Mouse (Mus musculus) kidney, adult 2 months (tissue): ENCODE measurements around the gene Nmur1. TPM values are rescaled to one million over a fixed set of nuclear protein-coding genes. Genes with fewer than 3 reads are reported as not detected.

ENCODE experiments used
- DNase-seq: peaks from one replicate; pipeline ENCODE4 v3.0.0; 2021
- H3K27ac ChIP-seq: fragments of 200-500 bp; 2 replicates; pipeline ENCODE4 v1.5.1; 2012; ENCODE audit warnings: low read depth, low read length, control low read depth, inconsistent platforms; ENCODE audit not compliant: insufficient read depth
- H3K27me3 ChIP-seq: fragments of 200-500 bp; replicated peaks from 2 replicates; pipeline ENCODE4 v1.6.1; 2012; ENCODE audit warnings: mild to moderate bottlenecking, moderate library complexity, low read length, inconsistent platforms; ENCODE audit not compliant: control insufficient read depth, insufficient read depth
- H3K36me3 ChIP-seq: fragments of 200-500 bp; 2 replicates; pipeline ENCODE4 v1.6.1; 2012; ENCODE audit warnings: mild to moderate bottlenecking, moderate library complexity, low read length, inconsistent platforms; ENCODE audit not compliant: control insufficient read depth, insufficient read depth
- H3K4me1 ChIP-seq: fragments of 200-500 bp; 2 replicates; pipeline ENCODE4 v1.6.1; 2011; ENCODE audit warnings: low read length; ENCODE audit not compliant: control insufficient read depth, insufficient read depth
- H3K4me3 ChIP-seq: fragments of 200-500 bp; 2 replicates; pipeline ENCODE4 v1.5.1; 2011; ENCODE audit warnings: mild to moderate bottlenecking, low read depth, low read length, control low read depth; ENCODE audit not compliant: insufficient read depth
- CTCF ChIP-seq: fragments of 200-500 bp; conservative IDR thresholded peaks from 2 replicates; pipeline ENCODE4 v1.5.1; 2011; ENCODE audit warnings: low read depth, mild to moderate bottlenecking, control low read depth, low read length, moderate library complexity, mixed read lengths; ENCODE audit not compliant: insufficient read depth, insufficient read length
- POLR2A ChIP-seq: fragments of 200-500 bp; IDR thresholded peaks from one replicate; pipeline ENCODE4 v1.6.1; 2011; ENCODE audit warnings: low read depth, low read length, control low read depth
- WGBS: fragments of 180-500 bp; shearing (Covaris S2); methylation state at CpG from one replicate; pipeline ENCODE4 v1.1.7; 2018; 5-methylcytosine and 5-hydroxymethylcytosine counted together
- polyA plus RNA-seq: library from polyadenylated mRNA; depleted of rRNA; stranded (reverse); fragments of >200 nt; gene quantifications from 2 replicates; pipeline ENCODE4 v1.2.3, GENCODE M21; 2012

Nmur1 gene
- polyA plus RNA-seq, 1 experiment = 0.23 TPM

DNA sequence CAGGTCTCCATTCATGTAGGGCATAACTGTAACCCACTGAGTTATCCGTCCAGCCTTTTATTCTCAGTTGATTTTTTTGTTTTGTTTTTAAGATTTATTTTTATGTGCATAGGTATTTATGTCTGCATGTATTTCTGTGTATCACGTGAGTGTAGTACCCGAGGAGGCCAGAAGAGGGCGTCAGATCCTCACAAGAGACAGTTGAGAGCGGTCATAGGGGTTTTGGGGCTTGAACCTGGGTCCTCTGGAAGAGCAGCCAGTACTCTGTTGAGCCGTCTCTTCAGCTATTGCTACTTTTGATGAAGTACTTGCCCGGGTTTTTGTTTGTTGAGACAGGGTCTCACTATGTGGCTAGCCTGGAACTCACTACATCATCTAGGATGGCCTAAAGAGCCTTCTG is 30.1 kb downstream of the Nmur1 start:
- H3K36me3 ChIP-seq = no peaks in the 10 kb centered on the region
- WGBS = 77% methylated on average over 7 of the region's 7 CpGs
- H3K27me3 ChIP-seq = no peaks in the 10 kb centered on the region
- TF ChIP-seq CTCF = no peak
- no peak overlapping the region for H3K4me3 ChIP-seq
- H3K4me1 ChIP-seq = no peaks in the 10 kb centered on the region
- H3K27ac ChIP-seq = no peak overlapping the region
- DNase-seq = no peak

GRCm38 (mm10) chr1:86394246-86394645 is 31.8 kb downstream of the Nmur1 start:
- H3K4me3 ChIP-seq = no peak overlapping the region
- H3K36me3 ChIP-seq = no peaks in the 10 kb centered on the region
- TF ChIP-seq CTCF (no peak), POLR2A (no peak)
- DNase-seq = no peak
- 77% methylated on average over 3 of the region's 3 CpGs for WGBS
- no peaks in the 10 kb centered on the region for H3K27me3 ChIP-seq
- no peaks in the 10 kb centered on the region for H3K4me1 ChIP-seq
- H3K27ac ChIP-seq = no peak overlapping the region

DNA sequence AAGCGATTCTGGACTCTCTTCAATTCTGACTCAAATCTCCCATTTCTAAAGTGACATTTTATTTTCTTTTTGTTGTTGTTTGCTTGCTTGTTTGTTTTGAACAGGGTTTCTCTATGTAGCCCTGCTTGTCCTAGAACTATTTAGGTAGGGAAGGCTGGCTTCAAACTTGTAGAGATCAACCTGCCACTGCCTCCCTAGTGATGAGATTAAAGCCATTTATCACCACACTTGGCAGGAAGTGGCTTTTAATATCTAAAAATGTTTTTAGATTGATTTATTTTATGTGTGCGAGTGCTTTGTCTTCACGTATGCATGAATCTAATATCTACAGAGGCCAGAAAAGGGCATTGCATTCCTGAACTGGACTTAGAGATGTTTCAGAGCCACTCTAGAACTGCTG is 32.8 kb downstream of the Nmur1 start:
- no peak for TF ChIP-seq CTCF
- no peak for TF ChIP-seq POLR2A
- no peaks in the 10 kb centered on the region for H3K4me1 ChIP-seq
- H3K27me3 ChIP-seq = no peaks in the 10 kb centered on the region
- DNase-seq = no peak
- WGBS = 75% methylated on average over 3 of the region's 3 CpGs
- no peak overlapping the region for H3K4me3 ChIP-seq
- H3K36me3 ChIP-seq = no peaks in the 10 kb centered on the region
- H3K27ac ChIP-seq = no peak overlapping the region

GRCm38 (mm10) chr1:86391425-86391824 is 34.6 kb downstream of the Nmur1 start:
- no peaks in the 10 kb centered on the region for H3K36me3 ChIP-seq
- WGBS = 78% methylated on average over 2 of the region's 2 CpGs
- no peak overlapping the region for H3K4me3 ChIP-seq
- H3K4me1 ChIP-seq = no peaks in the 10 kb centered on the region
- no peak for DNase-seq
- no peak overlapping the region for H3K27ac ChIP-seq
- TF ChIP-seq CTCF = no peak
- no peaks in the 10 kb centered on the region for H3K27me3 ChIP-seq

DNA sequence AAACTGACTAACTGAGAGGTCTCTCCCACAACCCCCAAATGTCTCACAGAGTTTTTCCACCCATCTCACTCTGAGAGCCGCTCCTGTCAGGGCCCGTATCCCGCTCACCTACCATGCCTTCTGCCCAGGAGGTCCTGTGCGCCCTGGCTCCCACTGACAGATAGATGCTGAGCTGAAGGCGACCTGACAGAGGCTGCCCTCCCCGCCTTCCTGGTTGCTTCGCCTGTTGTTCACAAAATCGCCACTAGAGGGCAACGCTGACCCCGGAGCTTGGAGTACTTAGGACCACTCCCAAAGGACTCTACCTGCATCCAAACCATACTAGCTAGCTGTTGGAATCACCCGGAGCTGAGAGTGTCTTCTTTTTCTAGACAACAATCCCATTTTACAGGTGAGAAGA is 36.8 kb downstream of the Nmur1 start:
- Histone ChIP-seq H3K27me3 (no peaks in the 10 kb centered on the region), H3K4me1 (no peaks in the 10 kb centered on the region), H3K4me3 (no peak overlapping the region), H3K27ac (no peak overlapping the region), H3K36me3 (no peaks in the 10 kb centered on the region)
- DNase-seq = peak; percentile 62
- 2% methylated on average over 11 of the region's 11 CpGs for WGBS
- peak; percentile 76 for TF ChIP-seq CTCF
- no peak for TF ChIP-seq POLR2A

DNA sequence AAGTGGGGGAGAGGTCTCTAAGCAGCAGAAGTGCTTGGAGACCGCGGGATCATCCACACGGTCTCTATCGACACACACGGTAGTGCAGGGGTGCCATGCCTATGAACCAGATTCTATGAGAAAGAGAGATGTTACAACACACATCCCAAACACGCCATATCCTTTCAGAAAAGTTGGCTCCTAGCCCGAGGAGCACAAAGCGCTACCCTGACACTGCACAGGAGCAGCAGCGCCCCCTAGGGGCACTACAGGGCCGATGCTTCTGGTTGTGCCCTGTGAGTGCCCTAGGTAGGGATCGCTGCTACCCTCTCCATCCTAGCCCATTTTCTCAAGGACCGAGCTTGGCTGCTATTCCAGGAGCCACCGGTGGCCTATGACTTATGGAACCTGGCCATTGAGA is 45.0 kb downstream of the Nmur1 start:
- WGBS = 29% methylated on average over 13 of the region's 13 CpGs
- peak; percentile 47 for DNase-seq
- no peak for TF ChIP-seq POLR2A
- peak; percentile 81 for TF ChIP-seq CTCF
- Histone ChIP-seq H3K4me1 (no peaks in the 10 kb centered on the region), H3K27me3 (no peaks in the 10 kb centered on the region), H3K27ac (no peak overlapping the region), H3K36me3 (no peaks in the 10 kb centered on the region), H3K4me3 (no peak overlapping the region; the same call in 1 of the 2 replicates)

DNA sequence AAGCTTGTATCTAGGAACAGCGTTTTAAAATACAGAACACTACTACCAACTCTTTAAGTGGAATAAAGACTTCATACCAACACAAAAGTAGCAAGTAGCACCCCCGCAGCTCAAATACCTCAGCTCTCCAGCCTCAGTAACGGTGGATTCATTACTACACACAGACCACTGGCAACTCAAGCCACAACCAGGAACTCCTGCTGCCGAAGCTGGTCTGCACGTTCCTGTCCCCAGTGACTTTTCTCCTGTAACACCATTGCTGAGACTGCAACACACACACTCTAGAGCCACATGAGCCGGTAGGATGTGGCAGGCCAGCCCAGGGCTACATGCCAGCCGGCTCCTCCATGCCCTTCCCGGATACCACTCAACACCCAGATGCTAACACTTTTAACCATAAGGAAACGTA is 46.9 kb downstream of the Nmur1 start:
- H3K27ac ChIP-seq = no peak overlapping the region
- no peaks in the 10 kb centered on the region for H3K27me3 ChIP-seq
- 57% methylated on average over 9 of the region's 9 CpGs for WGBS
- no peak for DNase-seq
- TF ChIP-seq POLR2A (no peak), CTCF (no peak)
- no peak overlapping the region for H3K4me3 ChIP-seq
- no peaks in the 10 kb centered on the region for H3K4me1 ChIP-seq
- H3K36me3 ChIP-seq = no peaks in the 10 kb centered on the region

- Histone ChIP-seq H3K36me3 (no peaks in the 10 kb centered on the region), H3K27ac (no peak overlapping the region), H3K27me3 (no peaks in the 10 kb centered on the region), H3K4me1 (no peaks in the 10 kb centered on the region), H3K4me3 (no peak overlapping the region)
- 21% methylated on average over 5 of the region's 6 CpGs for WGBS
- DNase-seq = no peak
- TF ChIP-seq CTCF (no peak), POLR2A (no peak)
Measured at GRCm38 (mm10) chr1:86378662-86379061, 47.4 kb downstream of the Nmur1 start.
